Mouse (Mus musculus): ENCODE data around the gene Fam219a. TPM values are rescaled to one million over a fixed set of nuclear protein-coding genes. Genes with fewer than 3 reads are reported as not detected.

Fam219a gene
- polyA plus RNA-seq, 1 experiment from 2014 or later = 2.9 TPM

DNA sequence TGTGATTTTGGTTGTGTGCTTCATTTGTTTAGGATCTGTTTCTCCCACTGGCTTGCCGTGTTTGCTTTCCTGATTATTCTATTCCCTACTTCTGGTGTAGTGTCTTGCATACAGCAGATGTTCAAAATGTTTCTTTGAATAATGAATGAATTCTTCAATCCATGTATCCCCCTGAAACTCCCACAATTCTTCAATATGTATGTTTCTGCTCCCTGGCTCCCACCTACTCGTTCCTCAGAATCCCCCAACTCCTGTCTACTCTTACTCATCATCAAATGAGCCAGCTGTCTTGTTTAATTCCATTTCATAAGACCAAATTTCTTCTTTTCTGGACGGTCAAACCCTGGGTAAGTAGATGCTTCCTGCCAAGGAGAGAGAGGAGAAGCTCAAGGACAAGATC is 12.2 kb downstream of the Fam219a start:
- no peak overlapping the region for H3K9ac ChIP-seq (ENCODE audit: low read depth, low read length)
- no peak overlapping the region for H3K4me2 ChIP-seq (ENCODE audit: low read length)
- no peaks in the 10 kb centered on the region for H3K27me3 ChIP-seq (ENCODE audit: insufficient read depth, low read length)
- H3K9me3 ChIP-seq (replicated peaks; ENCODE audit: low read length) = no peaks in the 10 kb centered on the region
- ATAC-seq (replicated peaks; ENCODE audit: low FRiP score, low read depth) (no peak), DNase-seq (ENCODE audit: low spot score) (no peak)
- WGBS = 71% methylated on average over 3 of the region's 3 CpGs
- H3K27ac ChIP-seq = no peak overlapping the region
- TF ChIP-seq CTCF (IDR thresholded peaks at IDR 0.05; ENCODE audit: low read depth) = no peak
- H3K4me3 ChIP-seq (replicated peaks; ENCODE audit: low read depth, low read length) = no peak overlapping the region
- H3K36me3 ChIP-seq (ENCODE audit: insufficient read depth, low read length) = no peaks in the 10 kb centered on the region
- H3K4me1 ChIP-seq (replicated peaks; ENCODE audit: insufficient read depth, low read length) = peaks cover 9% of the 10 kb centered on the region; the same call in 1 of the 2 replicates

DNA sequence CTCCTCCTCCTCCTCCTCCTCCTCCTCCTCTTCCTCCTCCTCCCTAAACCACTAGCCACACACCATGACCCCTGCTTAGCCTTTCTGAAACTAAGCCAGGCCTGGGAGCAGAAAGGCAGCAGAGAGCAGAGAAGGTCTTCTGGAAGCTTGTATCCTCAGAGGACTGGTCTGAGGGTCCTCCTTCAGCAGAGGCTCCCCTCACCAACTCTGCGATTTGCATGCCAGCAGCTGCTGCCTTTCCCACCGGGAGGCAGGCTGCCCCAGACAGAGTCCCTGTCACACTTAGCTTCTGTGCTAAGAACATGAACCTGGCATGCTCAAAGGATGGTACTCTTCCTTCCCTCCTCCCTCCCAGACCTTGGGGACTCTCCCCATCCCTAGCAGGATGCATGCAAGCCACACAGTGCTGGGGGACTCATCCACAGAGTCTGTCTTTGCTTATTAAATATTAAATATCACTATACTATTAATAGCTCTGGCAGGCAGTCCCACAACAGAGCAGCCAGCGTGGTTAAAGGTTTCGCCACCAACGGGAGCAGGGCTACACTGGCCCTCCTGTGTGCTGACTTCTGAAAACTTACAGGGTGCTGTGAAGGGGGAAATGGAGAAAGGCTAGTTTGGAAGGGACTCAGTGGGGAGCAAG is 12.9 kb downstream of the Fam219a start:
- H3K4me1 ChIP-seq (replicated peaks; ENCODE audit: insufficient read depth, low read length) = peaks cover 9% of the 10 kb centered on the region; the same call in 1 of the 2 replicates
- H3K27me3 ChIP-seq (ENCODE audit: insufficient read depth, low read length) = no peaks in the 10 kb centered on the region
- H3K9ac ChIP-seq (ENCODE audit: low read depth, low read length) = no peak overlapping the region
- WGBS = 58% methylated on average over 5 of the region's 5 CpGs
- no peak for TF ChIP-seq CTCF (IDR thresholded peaks at IDR 0.05; ENCODE audit: low read depth)
- H3K4me3 ChIP-seq (replicated peaks; ENCODE audit: low read depth, low read length) = no peak overlapping the region
- ATAC-seq (replicated peaks; ENCODE audit: low FRiP score, low read depth) = no peak
- no peak overlapping the region for H3K4me2 ChIP-seq (ENCODE audit: low read length)
- H3K9me3 ChIP-seq (replicated peaks; ENCODE audit: low read length) = no peaks in the 10 kb centered on the region
- no peak overlapping the region for H3K27ac ChIP-seq
- no peaks in the 10 kb centered on the region for H3K36me3 ChIP-seq (ENCODE audit: insufficient read depth, low read length)
- no peak for DNase-seq (ENCODE audit: low spot score)

DNA sequence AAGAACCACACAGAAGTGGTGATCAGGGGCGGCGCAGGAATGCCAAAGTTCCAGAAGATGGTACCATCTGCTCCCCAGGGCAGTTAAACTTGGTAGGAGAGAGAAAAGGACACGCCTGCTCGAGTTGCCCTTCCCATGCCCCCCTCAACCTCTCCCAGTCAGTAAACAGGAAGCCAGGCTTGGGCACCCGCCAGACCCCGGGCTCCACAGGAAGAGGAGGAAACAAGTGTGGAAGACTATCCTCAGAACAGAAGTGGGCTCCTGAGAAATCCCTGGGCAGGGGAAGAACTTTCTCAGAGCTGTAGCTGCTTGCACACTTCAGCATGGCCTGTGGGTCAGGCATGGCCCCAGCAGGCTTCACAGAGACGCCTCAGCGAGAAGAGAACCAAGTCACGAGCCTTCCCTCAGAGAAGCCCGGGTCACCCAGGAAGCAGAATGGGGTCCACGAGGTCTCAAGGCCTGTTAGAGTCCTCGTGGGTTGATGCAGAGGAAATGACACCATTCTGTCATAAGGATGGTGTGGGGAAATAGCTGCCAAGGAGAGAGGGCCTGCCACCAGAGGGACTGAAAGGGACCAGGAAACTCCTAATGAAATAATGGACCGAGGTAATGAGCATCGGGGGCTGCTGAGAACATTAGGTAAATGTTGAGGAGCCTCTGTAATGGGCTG is 14.2 kb downstream of the Fam219a start:
- Histone ChIP-seq H3K9ac (ENCODE audit: low read depth, low read length) (no peak overlapping the region), H3K4me3 (replicated peaks; ENCODE audit: low read depth, low read length) (no peak overlapping the region), H3K4me1 (replicated peaks; ENCODE audit: insufficient read depth, low read length) (peaks cover 9% of the 10 kb centered on the region; the same call in 1 of the 2 replicates), H3K9me3 (replicated peaks; ENCODE audit: low read length) (no peaks in the 10 kb centered on the region), H3K4me2 (ENCODE audit: low read length) (no peak overlapping the region), H3K27ac (peak overlapping the region; percentile 51), H3K27me3 (ENCODE audit: insufficient read depth, low read length) (no peaks in the 10 kb centered on the region), H3K36me3 (ENCODE audit: insufficient read depth, low read length) (no peaks in the 10 kb centered on the region)
- peak; percentile 51 for DNase-seq (ENCODE audit: low spot score)
- no peak for TF ChIP-seq CTCF (IDR thresholded peaks at IDR 0.05; ENCODE audit: low read depth)
- no peak for ATAC-seq (replicated peaks; ENCODE audit: low FRiP score, low read depth)
- 53% methylated on average over 14 of the region's 14 CpGs for WGBS

DNA sequence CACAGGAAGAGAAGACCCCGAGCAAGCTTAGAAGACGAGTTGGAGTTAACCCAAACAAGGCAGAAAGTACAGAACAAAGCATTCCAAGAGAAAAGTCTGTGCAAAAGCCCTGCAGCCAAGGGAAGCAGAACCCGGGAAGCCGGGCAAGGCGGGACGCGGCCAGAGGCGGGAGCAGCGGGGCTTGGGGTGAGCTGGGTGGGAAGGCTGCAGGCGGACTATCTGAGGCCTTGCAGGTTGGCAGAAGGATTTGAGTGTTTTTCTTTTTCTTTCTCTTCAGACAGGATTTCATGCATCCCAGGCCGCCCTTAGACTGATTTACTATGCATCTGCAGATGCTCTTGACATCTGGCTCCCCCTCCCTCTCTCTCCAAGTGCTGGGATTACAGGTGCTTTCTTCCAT is 16.2 kb downstream of the Fam219a start:
- no peak for TF ChIP-seq CTCF (IDR thresholded peaks at IDR 0.05; ENCODE audit: low read depth)
- Histone ChIP-seq H3K36me3 (ENCODE audit: insufficient read depth, low read length) (no peaks in the 10 kb centered on the region), H3K4me2 (ENCODE audit: low read length) (no peak overlapping the region), H3K4me3 (replicated peaks; ENCODE audit: low read depth, low read length) (no peak overlapping the region), H3K27ac (no peak overlapping the region), H3K9ac (ENCODE audit: low read depth, low read length) (no peak overlapping the region), H3K9me3 (replicated peaks; ENCODE audit: low read length) (no peaks in the 10 kb centered on the region), H3K27me3 (ENCODE audit: insufficient read depth, low read length) (no peaks in the 10 kb centered on the region), H3K4me1 (replicated peaks; ENCODE audit: insufficient read depth, low read length) (peaks cover 9% of the 10 kb centered on the region; the same call in 1 of the 2 replicates)
- no peak for DNase-seq (ENCODE audit: low spot score)
- ATAC-seq (replicated peaks; ENCODE audit: low FRiP score, low read depth) = no peak
- 71% methylated on average over 11 of the region's 11 CpGs for WGBS

DNA sequence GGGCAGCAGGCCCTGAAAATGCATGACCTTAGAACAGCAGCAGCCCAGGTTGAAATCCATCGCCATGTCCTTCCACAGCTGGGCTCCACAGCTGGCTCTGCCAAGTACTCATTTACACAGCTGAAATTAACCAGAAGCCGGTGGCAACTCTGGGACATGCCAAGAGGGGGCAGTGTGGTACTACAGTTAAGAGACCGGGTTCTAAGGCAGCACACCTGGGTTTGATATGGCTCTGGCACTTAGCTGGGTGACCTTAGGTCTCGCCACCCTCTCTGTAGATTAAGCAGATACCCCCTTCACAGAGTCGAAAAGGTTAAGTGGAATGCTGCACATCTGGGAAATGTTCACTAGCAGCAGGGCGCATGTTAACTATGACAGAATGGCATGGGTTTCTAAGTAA is 16.8 kb downstream of the Fam219a start:
- ATAC-seq (replicated peaks; ENCODE audit: low FRiP score, low read depth) (no peak), DNase-seq (ENCODE audit: low spot score) (peak; percentile 79)
- Histone ChIP-seq H3K27ac (no peak overlapping the region), H3K4me2 (ENCODE audit: low read length) (no peak overlapping the region), H3K36me3 (ENCODE audit: insufficient read depth, low read length) (no peaks in the 10 kb centered on the region), H3K9ac (ENCODE audit: low read depth, low read length) (no peak overlapping the region), H3K27me3 (ENCODE audit: insufficient read depth, low read length) (no peaks in the 10 kb centered on the region), H3K4me3 (replicated peaks; ENCODE audit: low read depth, low read length) (no peak overlapping the region), H3K9me3 (replicated peaks; ENCODE audit: low read length) (no peaks in the 10 kb centered on the region), H3K4me1 (replicated peaks; ENCODE audit: insufficient read depth, low read length) (peaks cover 9% of the 10 kb centered on the region; the same call in 1 of the 2 replicates)
- peak; percentile 85 for TF ChIP-seq CTCF (IDR thresholded peaks at IDR 0.05; ENCODE audit: low read depth)
- WGBS = 33% methylated on average over 6 of the region's 6 CpGs

DNA sequence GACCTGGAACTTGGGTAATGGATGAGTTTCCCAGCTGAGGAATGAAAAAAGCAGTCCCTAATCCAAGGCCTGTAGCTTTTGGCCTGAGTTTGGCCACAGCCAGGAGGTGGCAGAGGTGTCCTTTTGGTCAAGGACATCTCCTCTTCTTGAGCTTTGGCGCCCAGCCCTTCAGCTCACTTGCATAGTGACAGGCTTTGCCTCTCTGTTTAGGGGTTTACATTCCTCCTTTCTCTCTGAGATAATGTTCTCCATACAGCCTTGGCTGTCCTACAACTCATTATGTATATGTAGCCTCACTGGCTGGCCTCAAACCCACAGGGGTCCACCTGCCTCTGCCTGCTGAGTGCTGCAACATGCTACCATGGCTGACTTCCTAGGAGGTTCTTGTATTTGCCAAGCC is 22.3 kb downstream of the Fam219a start:
- no peak overlapping the region for H3K27ac ChIP-seq
- H3K4me2 ChIP-seq (ENCODE audit: low read length) = no peak overlapping the region
- H3K4me3 ChIP-seq (replicated peaks; ENCODE audit: low read depth, low read length) = no peak overlapping the region
- TF ChIP-seq CTCF (IDR thresholded peaks at IDR 0.05; ENCODE audit: low read depth) = no peak
- DNase-seq (ENCODE audit: low spot score) = no peak
- no peaks in the 10 kb centered on the region for H3K4me1 ChIP-seq (replicated peaks; ENCODE audit: insufficient read depth, low read length)
- H3K27me3 ChIP-seq (ENCODE audit: insufficient read depth, low read length) = no peaks in the 10 kb centered on the region
- no peak for ATAC-seq (replicated peaks; ENCODE audit: low FRiP score, low read depth)
- 91% methylated on average over 1 of the region's 1 CpGs for WGBS
- no peaks in the 10 kb centered on the region for H3K9me3 ChIP-seq (replicated peaks; ENCODE audit: low read length)
- no peak overlapping the region for H3K9ac ChIP-seq (ENCODE audit: low read depth, low read length)
- no peaks in the 10 kb centered on the region for H3K36me3 ChIP-seq (ENCODE audit: insufficient read depth, low read length)

All from kidney, postnatal 0 days (tissue).